Mouse (Mus musculus) urinary bladder, postnatal 25 days (tissue): Measurements from ENCODE around the gene Cpne5.
"Not testable (repeated sequence)": the region's sequence is repeated elsewhere in the genome, so short reads cannot be mapped to it uniquely, and the experiment has no call there.

Experiments used
- DNase-seq: peaks from one replicate; pipeline ENCODE4 v3.0.0; 2022; ENCODE audit warnings: low spot score

The Cpne5 gene

GRCm38 (mm10) chr17:29257001-29257511, 19.1 kb upstream of the Cpne5 start:
- DNase-seq, result no peak

- no peak for DNase-seq
These were observed 18.5 kb upstream of the Cpne5 start for GRCm38 (mm10) chr17:29256507-29256906.

- DNase-seq, result not testable (repeated sequence)
These were observed 16.8 kb upstream of the Cpne5 start for GRCm38 (mm10) chr17:29254784-29255183.

GRCm38 (mm10) chr17:29253684-29254083, 15.7 kb upstream of the Cpne5 start:
- DNase-seq, result no peak

GRCm38 (mm10) chr17:29253236-29253635, 15.3 kb upstream of the Cpne5 start:
- DNase-seq, result no peak

- DNase-seq, result no peak
These were observed 13.8 kb upstream of the Cpne5 start for GRCm38 (mm10) chr17:29251608-29252390.

GRCm38 (mm10) chr17:29251006-29251405, 13.0 kb upstream of the Cpne5 start:
- not testable (repeated sequence) for DNase-seq

- no peak for DNase-seq
These were observed 11.5 kb upstream of the Cpne5 start for GRCm38 (mm10) chr17:29249512-29249911.

- no peak for DNase-seq
These were observed 9.9 kb upstream of the Cpne5 start for GRCm38 (mm10) chr17:29247881-29248280.

- DNase-seq, result no peak
These were observed 8.6 kb upstream of the Cpne5 start for GRCm38 (mm10) chr17:29246602-29247001.

- no peak for DNase-seq
These were observed 7.8 kb upstream of the Cpne5 start for GRCm38 (mm10) chr17:29245725-29246124.

GRCm38 (mm10) chr17:29244912-29245311, 6.9 kb upstream of the Cpne5 start:
- no peak for DNase-seq

GRCm38 (mm10) chr17:29238421-29238945, 516 bp upstream of the Cpne5 start:
- no peak for DNase-seq

- DNase-seq, result no peak
These were observed 648 bp downstream of the Cpne5 start for GRCm38 (mm10) chr17:29237267-29237771.

GRCm38 (mm10) chr17:29236111-29236510, 1.9 kb downstream of the Cpne5 start:
- DNase-seq, result no peak

GRCm38 (mm10) chr17:29231109-29231508, 6.9 kb downstream of the Cpne5 start:
- DNase-seq, result no peak

- DNase-seq, result no peak
These were observed 17.3 kb downstream of the Cpne5 start for GRCm38 (mm10) chr17:29220631-29221030.

GRCm38 (mm10) chr17:29218017-29218416, 19.9 kb downstream of the Cpne5 start:
- DNase-seq, result no peak

GRCm38 (mm10) chr17:29216078-29216477, 21.9 kb downstream of the Cpne5 start:
- no peak for DNase-seq

GRCm38 (mm10) chr17:29214655-29215054, 23.3 kb downstream of the Cpne5 start:
- no peak for DNase-seq

- DNase-seq, result no peak
These were observed 23.8 kb downstream of the Cpne5 start for GRCm38 (mm10) chr17:29214193-29214456.

- DNase-seq, result no peak
These were observed 24.4 kb downstream of the Cpne5 start for GRCm38 (mm10) chr17:29213381-29214192.

- no peak for DNase-seq
These were observed 26.1 kb downstream of the Cpne5 start for GRCm38 (mm10) chr17:29211836-29212235.
